Mouse (Mus musculus) gonadal fat pad, adult 2 months (tissue): ENCODE measurements at regions not wholly inside any gene's neighbourhood (a gene's known extent, or its start where the extent isn't known, plus 50 kb on each side); places are given as distances from the start of the nearest gene placed in this dataset.

Experiments
- DNase-seq: peaks from one replicate; pipeline ENCODE4 v3.0.0-alpha.2; 2012; ENCODE audit warnings: low read depth

DNA sequence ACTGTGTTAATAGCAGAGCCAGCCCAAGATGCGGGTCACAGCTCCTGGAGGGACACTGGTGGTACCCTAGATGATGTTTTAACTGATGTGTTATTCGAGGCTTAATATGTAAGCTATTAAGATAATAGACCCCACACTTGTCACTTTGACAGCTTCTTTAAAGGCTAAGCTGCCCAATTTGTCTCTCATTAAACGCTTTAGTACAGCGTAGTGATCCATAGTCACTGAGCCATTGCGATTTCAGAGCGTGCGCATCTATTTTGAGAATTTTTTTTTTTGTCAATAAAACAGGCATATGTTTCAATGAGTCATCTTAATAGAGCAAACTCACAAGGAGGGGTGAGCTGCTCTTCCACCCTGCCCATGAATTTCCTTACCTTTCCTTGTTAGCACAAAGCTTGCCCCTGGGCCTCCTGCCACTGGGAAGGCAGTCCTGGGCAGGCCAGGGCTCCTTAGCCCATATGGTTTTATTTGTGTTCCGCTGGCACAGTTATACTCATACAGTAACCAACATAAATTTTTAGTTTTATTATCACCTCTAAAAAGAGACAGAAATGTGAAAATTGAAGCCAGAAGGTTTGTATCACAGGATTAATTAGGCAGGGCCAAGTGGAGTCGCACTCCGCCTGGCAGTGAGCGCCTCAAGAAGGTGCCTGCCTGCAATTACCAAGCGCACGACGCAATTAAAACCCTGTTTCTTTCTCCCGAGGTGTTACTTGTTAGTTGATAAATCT is 294.3 kb downstream of the Etv1 start:
- DNase-seq = no peak

DNA sequence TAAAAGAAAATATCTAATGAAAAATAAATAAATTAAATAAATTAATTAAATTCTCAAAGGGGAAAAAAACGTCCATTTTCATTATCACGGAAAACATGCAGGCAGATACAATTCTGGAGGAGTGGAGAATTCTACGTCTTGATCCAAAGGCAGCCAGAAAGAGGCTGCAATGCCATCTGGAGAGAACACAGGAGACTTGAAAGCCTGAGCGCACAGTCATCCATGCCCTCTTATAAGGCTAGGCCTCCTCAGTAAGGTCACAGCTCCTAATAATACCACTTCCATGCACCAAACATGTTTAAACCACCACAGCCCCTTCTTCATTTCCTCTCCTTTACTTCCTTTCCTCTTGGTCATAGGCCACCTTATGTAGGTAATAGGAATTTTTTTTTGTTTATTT is 307.1 kb downstream of the Etv1 start:
- DNase-seq = no peak

DNA sequence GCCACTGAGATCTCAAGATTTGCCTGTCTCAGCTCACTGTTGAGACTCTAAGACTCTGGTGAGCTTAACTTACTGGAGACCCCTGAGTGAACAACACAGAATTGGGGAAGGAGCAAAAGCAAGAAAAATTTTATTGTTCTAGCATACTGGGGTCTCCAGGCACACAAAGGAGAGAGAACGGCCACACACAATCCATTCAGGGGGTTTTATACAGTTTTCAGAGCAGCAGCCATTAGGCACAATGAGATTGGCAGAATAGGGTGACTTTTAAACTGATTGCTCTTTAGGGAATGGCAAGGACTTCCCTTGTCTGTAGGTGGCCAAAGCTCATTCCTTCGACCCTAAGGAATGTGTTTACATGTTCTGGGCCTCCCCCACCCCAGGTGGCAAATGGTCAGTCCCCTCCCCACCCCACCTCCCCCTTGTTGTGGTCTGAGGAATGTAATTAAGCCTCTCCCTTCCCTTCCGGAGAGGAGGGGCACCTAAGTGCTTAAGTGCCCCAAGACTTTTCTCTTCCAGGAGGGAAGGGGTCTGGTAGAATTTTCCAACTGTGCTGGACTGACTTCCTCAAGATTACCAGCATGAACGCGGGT is 315.6 kb downstream of the Etv1 start:
- no peak for DNase-seq

DNA sequence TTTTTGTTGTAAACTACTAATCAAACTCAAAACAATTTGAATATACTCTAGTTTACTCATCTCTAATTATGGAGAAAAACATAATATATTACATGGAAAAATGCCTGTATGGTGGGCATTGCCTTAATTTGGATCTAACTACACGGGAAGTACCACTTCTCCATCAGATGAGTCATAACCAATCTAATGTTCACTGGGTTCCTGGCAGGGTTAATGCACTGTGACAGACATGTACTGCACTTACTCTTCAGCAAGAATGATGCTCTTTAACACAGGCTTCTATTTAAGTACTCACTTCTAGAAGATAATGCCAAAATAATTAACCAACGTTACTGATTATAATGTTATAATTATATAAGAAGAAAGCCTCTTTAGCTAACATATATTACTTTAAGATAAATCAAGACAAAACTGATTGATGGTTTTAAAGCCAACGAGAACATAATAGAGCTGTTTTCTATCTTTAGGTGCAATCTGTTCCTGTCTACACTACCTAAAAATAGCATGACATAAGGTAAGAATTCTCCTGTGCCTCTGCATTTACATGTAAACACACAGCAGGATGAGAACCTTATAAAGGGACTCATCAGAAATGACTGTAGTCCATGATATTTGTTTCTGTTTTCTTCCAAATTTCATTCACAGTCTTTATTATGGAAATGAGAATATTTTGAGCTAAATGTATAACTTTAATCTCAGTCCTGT is 344.4 kb downstream of the Etv1 start:
- no peak for DNase-seq

DNA sequence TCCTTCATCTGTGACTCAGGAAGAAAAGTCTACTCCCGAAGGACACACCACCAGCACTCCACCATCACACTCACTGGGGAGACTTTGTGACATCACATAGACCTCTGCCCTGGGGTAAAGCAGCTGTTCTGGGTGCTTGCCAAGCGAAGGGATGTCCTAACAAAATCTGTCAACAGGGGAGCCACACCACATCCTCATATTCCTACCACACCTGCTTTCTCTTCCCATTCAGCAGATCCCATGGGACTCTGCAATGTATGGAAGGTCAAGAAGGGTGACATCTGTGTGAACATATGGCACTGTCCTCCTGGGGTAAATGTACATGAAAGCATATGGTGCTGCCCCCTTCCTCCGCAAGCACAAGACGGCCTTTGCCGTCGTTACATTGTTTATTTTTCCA is 375.5 kb downstream of the Etv1 start:
- DNase-seq = no peak

DNA sequence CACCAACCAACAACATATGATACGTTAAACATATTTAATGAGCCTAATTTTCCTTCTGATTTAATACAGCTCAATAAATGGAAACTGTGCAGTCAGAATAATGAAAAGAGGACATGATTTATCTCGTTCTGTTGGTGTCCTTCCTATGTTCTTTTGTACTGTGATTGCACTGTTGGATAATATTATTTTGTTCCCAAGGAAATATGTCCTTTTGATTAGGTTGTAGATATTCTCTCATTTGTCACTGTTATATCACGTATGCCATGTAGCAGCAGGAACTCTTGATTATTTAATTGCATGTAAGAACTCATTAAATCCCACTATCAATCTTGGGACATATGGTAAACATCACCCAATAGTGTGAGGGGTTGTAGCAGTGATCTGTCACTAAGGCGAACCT is 397.8 kb downstream of the Etv1 start:
- no peak for DNase-seq

DNA sequence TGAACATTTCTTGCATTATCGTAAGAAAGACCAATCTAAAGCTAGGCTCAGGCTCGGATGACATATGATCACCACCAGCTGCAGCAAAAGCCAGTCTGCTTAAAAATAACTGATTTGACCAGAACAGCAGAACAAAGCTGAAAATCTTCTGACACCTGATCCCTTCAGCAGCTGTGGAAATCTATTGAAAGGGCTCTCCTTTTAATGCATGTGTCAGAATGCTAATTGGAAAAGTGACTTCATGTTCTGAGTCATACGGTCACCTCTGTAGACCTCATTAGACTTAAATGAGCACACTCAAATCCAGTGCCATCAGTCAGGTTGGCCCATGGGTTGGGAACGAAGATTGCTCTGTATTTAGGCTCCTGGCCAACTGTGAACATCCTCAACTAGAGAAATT is 444.9 kb downstream of the Etv1 start:
- DNase-seq = no peak

DNA sequence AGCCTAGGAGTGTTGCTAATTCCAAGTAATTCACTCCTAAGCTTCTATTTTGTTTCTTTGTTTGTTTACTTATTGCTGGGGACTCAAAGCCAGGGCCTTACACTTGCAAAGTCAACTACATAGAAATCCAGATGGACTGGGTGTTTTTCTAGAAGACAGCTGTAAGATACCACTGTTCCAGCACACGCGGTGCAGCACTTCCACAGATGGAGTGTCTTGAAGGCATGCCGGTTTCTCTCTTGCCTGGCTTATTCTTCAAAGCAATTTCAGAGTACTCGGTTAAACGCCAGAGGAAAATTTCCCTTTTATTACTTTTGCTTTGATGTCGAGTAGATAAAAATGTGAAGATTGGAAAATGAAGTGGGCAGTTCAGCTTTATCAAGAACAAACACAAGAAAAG is 477.4 kb downstream of the Etv1 start:
- DNase-seq = no peak

DNA sequence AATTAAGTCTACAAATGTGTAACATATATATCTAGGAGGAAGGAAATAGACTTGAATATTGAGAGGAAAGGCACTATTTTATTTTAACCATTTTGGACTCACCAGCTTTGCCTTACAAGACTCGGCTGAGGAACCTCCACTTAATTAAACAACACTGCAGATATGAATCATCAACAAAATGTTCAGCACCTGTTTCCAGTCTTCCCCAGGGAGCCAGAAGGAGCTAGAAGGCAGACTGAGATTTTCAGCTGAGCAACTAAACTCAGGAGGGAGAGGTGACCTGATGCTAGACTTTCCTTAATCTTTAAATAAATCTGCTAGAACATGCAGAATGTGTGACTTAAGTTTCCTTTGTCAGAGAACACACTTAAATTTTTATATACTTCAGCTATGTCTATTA is 478.4 kb downstream of the Etv1 start:
- DNase-seq = no peak

DNA sequence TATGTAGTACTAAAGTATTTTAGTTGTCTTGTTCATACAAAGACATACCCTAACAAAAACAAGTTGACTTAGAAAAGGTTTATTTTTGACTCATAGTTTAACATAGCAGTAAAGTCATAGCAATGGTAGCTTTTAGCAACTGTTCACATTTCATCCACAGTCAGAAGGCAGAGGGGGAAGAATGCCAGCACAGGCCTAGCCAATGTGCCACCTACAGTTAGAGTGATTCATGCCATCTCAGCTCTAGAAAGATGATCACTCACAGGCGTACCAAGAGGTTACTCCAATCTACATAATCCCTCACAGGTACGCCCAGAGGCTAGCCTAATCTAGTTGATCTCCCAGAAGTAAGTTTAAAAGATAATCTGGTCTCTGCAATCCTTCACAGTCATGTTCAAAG is 510.5 kb downstream of the Etv1 start:
- no peak for DNase-seq

DNA sequence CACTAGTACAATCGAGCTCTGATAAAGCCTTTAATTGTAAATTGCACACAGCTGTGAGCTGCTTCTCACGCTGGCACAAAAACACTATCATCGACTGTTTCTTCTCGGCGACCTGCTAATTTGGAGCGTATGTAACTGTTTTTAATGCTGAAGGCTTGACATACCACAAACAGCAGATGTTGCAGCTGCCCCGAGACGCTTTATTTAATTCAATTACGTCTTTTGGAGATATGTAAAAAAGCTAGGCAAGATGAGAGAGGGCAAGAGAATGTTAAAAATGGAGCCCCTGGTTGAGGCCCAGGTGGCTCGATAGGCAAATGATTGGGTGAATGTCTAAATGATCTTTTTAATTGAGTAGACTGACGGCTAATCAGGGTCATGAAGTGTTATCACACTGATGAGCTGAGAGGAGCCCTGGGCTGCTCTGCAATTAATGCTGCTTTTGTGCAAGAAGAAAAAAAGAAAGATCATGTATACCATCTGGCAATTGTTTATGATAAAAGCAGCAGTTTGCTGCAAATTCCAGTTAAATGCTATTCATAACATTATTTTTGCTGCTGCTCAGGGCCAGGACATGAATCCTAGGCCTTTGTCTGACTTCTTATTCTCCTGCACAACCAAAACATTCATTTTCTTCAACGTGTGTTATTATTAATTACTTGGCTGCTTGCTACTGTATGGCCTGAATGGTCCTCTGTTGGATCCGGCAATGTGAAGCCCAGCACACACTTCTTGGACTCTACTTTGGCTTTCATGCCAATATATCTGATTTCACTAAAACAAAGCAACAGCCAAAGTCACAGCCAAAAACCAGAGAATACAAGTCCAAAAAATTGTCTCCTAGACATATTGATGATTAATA is 522.4 kb downstream of the Etv1 start:
- no peak for DNase-seq

DNA sequence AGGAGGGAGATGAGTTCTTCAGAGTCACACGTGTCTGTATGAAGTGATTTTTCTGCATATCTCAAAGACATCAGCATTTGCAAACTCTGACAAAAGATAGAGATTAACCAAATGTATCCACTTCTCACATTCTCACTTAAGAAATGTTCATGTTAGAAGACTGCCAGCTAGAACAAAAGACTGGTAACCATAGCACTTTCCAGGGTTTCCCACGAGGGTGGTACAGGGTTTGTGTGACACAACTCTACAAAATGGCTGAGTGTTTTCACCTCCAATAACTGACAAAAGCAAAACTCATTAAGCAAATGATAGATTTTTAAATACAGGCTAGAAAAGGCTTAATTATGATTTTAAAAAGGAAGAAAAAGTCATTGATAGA is 523.0 kb downstream of the Etv1 start:
- DNase-seq = no peak

DNA sequence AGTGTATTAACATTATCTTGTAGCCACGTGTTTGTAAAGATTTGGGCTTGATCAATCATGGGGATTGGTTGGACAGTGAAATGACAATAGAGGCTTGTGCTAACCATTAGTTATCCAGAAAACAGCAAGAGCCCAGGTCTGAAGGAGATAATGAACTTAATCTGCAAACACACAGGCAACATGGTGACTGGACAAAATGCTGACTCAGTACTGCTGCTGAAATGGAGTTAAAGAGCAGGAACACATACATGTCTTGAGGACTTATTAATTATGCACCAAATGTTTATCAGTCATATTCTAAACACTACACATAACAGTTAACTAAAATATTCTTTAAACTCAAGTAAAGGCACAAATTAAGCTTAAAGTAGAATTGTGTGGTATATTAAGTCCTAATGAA is 528.6 kb downstream of the Etv1 start:
- DNase-seq = no peak

DNA sequence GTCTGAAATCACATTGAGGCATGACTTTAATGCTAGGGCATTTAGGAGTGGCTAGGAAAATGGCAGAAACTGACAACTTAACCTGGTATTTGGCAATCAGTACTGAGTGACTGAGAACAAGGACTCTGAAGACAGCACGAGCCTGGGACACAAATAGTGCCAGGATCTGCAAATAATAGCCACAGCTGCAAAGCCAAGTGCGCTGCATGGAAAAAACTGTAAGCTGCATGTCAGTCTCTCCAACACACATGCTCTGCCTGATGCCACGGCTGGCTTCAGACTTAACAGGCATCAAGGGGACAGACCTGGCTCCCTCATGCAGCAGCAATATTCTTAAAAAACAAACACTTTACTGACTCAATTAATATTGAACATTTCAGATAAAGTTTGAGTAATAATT is 530.7 kb downstream of the Etv1 start:
- no peak for DNase-seq

DNA sequence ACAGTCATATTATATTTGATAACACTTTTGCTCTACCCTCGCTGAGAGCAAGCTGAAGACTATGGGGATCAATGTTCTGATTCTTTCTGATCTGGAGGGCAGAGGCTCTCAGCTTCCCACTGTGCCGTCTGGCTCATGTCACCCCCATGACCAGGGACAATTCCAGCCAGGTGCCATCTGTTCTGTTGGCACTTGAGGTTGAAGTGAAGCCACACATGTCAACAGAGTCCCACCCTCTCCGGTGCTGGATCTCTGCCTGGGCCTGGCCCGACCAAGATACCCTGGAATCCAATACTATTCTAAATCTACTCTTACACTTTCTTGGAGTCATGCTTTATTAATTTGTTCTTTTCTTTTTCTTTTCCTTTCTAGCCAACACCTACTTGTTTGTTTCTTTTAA is 538.0 kb downstream of the Etv1 start:
- no peak for DNase-seq

DNA sequence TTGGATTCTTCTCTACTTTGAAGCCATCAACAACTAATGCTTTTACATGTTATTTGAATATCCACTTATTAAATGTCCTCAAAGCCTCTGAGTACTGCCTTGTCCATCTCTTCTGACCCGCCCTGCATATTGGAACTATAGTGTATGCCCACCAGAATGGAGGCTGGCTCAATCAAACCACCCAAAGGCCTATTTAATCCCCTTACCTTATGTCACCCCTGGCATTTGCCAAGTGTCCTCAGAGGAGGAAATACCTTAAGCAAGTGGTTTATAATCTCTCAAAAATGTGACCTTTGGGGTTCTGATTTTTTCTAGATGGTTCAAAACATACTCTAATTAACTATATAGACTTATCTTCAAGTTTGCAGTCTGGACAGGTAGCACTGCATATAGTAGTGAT is 542.3 kb downstream of the Etv1 start:
- no peak for DNase-seq

DNA sequence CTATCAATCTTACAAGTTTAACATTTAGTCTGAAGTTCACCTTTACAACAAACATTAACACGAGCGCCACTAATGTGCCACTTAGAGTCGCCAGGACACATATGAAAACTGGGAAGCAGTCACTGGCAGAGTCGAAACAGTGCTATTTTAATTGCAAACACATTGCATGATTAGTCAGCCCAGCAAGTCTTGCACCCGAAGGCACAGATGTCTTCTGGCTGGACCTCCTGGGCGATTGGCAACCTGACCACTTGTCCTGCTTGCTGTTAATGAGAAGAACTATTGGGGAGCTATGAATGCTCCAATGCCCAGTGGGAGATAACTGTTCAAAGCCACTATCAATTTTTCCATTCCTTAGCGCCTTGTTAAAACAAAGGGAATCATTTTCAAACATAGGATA is 547.0 kb downstream of the Etv1 start:
- no peak for DNase-seq

DNA sequence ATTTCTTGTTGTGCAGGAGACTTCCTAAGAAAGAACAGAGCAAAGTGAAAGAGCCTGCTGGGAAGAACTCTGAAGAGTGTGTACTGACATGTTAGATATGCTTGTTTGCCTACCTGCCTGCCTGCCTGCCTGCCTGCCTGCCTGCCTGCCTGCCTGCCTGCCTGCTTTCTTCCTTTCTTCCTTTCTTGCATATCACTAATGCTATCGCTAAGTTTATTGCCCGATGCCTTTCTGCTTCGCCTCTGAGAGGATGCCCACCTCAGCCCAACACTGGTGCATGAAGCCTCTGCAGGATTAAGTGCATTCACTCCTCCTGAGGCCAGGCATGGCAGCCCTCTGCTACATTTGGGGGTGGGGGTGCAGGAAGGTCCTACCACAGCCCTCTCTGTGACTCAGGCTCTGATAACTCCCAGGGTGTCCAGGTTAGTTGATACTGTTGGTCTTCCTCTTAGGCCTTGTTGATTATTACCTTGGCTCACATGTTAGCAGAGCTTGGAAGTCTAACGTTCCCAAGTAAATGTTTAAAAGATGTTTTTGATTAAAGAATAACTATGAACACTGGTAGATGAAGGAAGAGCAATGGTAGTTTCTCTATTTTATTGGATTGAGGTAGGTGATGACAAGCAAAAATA is 547.6 kb downstream of the Etv1 start:
- no peak for DNase-seq

DNA sequence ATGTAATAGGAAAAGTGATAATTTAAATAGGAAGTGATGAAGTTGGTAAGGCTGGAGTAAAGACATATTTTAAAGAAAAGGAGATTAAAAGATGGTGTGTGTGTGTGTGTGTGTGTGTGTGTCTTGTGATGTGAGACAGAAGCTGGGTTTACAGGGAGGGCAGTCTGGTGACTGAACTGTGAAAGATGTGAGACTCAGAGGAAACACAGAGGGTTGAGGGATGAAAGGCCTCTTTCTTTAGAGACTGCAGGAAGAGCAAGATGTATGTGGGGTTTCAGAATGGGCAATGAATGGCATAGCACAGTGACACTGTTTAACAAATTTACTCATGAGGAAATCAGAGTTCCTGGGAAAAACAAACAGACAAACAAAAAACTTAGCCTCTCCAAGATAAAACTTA is 549.2 kb downstream of the Etv1 start:
- DNase-seq = no peak

DNA sequence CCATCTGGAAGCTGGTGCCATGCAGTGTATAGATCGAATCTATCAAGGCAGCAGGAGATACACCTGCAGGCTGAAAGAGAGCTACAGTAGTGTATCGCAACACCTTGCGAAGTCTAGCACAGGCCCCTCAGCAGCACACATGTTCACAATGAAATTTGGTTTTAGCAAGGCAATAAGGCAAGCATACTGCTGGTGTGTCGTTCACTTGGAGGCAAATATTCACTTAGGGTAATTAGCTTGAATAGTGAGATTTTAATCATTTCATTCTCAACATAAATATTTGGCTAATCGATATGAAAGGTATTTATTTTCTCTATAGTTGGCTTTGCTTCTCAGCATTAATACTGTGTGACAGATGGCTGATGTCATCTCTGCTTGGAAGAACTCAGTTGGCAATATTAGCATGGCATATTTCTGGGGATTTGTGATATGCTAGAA is 559.9 kb downstream of the Etv1 start:
- no peak for DNase-seq

DNA sequence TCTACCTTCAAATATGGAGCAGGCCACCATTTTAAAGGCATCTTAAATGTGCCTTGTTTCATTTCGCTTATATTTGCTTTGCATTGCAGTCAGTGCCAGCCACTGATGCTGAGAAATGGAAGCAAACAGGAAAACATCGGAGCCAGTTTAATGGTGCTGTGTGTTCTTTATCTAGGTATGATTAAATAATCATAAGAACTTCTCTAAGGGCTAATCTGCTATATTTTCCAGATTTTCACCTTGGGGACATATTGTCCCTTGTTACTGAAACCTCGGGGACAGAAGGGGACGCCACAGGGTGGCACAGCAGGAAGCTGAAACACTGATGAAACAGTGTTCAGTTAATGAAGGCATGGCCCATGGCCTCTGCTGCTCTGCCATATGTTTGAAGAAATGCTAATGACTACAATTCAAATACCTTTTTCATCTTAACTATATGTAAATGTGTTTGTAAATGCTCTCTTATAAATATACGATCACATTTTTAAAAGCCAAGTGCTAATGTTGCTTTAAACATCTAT is 562.6 kb downstream of the Etv1 start:
- DNase-seq = no peak

DNA sequence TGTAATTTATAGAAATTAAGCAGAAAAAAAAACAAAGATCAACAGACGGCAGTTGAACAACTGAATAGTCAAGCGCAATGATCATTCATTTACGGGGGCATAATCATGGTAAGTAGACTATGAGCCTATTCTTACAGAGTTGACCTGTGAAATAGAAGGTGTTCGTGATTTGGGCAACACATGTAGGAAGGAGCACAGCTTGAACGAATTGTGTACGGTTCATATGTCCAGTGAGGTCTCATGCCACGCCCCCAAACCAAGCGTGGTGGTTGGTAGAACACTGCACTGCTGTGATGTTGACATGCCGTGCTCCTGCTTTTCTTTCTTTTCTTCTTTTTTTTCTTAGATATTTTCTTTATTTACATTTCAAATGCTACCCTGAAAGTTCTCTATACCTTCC is 563.1 kb downstream of the Etv1 start:
- no peak for DNase-seq
